Mouse (Mus musculus): ENCODE measurements around the gene Mgst2. TPM values are rescaled to one million over a fixed set of nuclear protein-coding genes. Genes with fewer than 3 reads are reported as not detected.
A peak's percentile ranks its signal among the peaks of the same experiment; 100 is the strongest.

Gene Mgst2
- total RNA-seq, 2 experiments from 2014 or later = not detected

DNA sequence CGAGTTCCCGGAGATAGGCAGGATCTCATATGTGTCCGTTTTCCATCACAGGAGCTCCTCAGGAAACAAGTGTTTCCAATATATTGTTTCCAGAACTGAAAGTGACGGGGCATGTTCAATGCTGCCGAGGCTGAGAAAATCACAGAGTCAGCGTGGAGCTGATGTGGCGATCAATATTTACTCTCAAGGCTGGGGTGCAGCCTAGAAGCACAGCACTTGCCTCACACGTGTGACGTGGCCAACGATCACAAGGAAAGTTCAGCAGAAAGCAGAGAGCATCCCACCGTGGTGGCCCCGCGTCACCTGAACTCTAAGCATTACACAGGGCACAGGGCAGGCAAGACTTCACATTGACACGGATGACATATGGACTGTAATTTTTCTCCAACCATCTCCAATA lies 34.4 kb downstream of the Mgst2 start:
- intact Hi-C loops (cut with DNase I) = no loop called here

GRCm38 (mm10) chr3:51695713-51696112 lies 35.6 kb downstream of the Mgst2 start:
- no peak for DNase-seq (ENCODE audit: low spot score in 2 of 2)
- intact Hi-C loops (cut with DNase I) = no loop called here

More for the DNA sequence above, 34.4 kb downstream of the Mgst2 start:
- DNase-seq (ENCODE audit: low spot score in 2 of 2) = no peak

- DNase-seq (ENCODE audit: low spot score in 2 of 2) = no peak
- intact Hi-C loops (cut with DNase I) = no loop called here
Observed at GRCm38 (mm10) chr3:51697931-51698330, 37.8 kb downstream of the Mgst2 start.

- intact Hi-C loops (cut with DNase I) = loop anchor here (2.0 to 5.0 kb wide), 6 partner anchors 187 to 543 kb away; no protein-coding TSS in a partner anchor
- no peak for DNase-seq (ENCODE audit: low spot score in 2 of 2)
Observed at GRCm38 (mm10) chr3:51700123-51700522, 40.0 kb downstream of the Mgst2 start.

DNA sequence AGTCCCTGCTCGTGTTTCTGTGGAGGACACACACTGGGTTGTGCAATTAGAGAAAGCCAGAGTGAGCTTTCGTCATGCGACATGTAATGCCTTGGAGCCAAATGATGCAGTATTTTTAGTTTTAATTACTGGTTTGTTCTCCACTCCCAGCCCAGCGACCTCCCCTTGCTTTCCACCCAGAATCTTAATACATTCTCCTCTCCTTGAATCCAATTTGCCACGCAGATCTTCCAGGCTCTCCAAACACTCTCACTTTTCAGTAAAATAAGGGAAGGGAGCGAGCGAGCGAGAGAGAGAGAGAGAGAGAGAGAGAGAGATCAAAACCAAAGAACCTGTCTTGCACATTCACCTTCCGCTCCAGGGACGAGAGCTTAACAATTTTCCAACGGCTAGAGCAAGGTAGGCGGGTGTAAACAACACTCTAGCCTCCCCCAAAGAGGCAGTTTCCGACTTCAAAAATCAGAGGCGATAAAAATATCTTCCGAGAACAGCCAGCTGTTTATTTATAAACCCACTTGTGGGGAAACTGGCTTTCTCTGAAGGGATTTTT lies 40.6 kb downstream of the Mgst2 start:
- intact Hi-C loops (cut with DNase I) = loop anchor here (2.0 to 5.0 kb wide), 6 partner anchors 186 to 542 kb away; no protein-coding TSS in a partner anchor
- DNase-seq (ENCODE audit: low spot score in 2 of 2) = peak; percentile 44 to 60

DNA sequence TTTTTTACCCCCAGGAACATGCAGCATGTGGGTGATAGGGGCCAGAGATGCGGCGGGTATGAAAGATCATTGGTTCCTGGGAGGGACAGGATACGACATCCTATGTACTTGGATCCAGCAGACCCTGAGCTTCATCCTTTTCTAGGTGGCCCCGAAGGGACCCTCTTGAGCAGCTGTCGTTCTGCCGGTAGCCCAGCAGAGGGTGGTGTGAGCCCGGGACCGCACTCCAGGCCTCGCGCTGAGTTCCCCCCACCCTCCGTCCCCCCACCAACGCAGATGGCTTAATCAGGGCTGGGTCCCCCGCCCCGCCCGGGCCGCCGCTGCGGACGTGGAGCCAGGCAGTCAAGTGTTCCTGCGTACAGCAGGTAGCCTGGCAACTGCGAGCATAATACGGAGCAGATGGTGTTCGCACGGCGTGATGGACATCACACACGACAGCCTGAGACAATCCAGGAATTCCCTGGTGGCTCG lies 41.2 kb downstream of the Mgst2 start:
- peak; percentile 74 to 75 for DNase-seq (ENCODE audit: low spot score in 2 of 2)
- intact Hi-C loops (cut with DNase I) = loop anchor here (2.0 to 5.0 kb wide), 6 partner anchors 186 to 541 kb away; no protein-coding TSS in a partner anchor

- no peak for DNase-seq (ENCODE audit: low spot score in 2 of 2)
Observed at GRCm38 (mm10) chr3:51701950-51702349, 41.8 kb downstream of the Mgst2 start.

GRCm38 (mm10) chr3:51702701-51703286 lies 42.6 kb downstream of the Mgst2 start:
- DNase-seq (ENCODE audit: low spot score in 2 of 2) = no peak
- intact Hi-C loops (cut with DNase I) = loop anchor here (5.0 kb wide), 4 partner anchors 185 to 400 kb away; no protein-coding TSS in a partner anchor

More at GRCm38 (mm10) chr3:51701950-51702349, 41.8 kb downstream of the Mgst2 start:
- intact Hi-C loops (cut with DNase I) = loop anchor here (2.0 to 5.0 kb wide), 6 partner anchors 185 to 541 kb away; no protein-coding TSS in a partner anchor

GRCm38 (mm10) chr3:51703478-51703877 lies 43.3 kb downstream of the Mgst2 start:
- no peak for DNase-seq (ENCODE audit: low spot score in 2 of 2)
- intact Hi-C loops (cut with DNase I) = loop anchor here (5.0 kb wide), 4 partner anchors 184 to 399 kb away; no protein-coding TSS in a partner anchor

GRCm38 (mm10) chr3:51705220-51705619 lies 45.1 kb downstream of the Mgst2 start:
- intact Hi-C loops (cut with DNase I) = no loop called here

DNA sequence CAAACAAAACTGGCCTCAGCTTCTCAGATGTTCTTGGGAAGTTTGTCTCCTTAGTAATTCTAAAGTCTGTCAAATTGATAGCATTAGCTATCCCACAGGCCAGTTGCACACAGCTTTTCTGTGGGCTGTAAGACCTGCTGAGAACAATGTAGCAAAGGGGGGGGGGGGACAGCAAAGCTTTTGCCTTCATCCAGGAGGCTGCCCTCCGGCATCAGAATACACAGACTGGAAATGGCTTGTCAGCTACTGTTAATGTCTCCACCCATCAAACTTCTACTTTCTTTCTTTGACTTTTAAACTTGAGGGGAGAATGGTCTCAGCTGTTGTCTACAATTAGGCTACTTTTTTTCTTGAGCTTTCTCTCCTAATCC lies 48.2 kb downstream of the Mgst2 start:
- intact Hi-C loops (cut with DNase I) = no loop called here
- DNase-seq (ENCODE audit: low spot score in 2 of 2) = no peak

More at GRCm38 (mm10) chr3:51705220-51705619, 45.1 kb downstream of the Mgst2 start:
- no peak for DNase-seq (ENCODE audit: low spot score in 2 of 2)

DNA sequence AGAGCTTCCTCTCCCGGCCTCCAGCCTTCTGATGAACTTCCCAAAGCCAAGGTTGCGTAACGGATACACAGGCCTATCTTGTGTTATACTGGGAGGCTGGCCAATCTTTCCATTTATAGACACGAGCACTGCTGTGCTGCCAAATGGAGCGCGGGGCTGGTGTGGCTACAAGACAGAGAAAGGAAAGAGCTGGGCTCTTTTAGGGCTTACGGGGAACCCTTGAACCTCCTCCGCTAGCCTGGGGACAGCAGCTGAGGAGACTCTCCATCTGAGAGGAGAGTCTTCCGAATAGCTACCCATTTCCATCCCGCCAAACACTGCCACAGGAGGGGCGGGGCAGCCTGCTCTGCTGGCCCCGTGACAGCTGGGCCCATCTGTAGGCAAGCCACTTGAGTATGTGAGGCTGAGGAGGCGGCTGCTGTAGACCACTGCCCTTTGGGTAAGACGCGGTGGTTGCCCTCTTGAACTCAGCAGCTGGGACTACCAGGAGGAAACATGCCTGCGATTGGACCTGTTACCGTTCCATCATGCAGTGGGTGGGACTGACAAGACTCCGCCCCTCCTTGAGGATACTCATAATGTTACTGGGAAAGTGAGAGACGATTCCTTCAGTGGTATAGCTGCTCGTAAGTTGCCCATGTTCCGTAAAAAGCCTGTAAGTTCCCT lies 48.7 kb downstream of the Mgst2 start:
- intact Hi-C loops (cut with DNase I) = no loop called here
- peak; percentile 76 to 94 for DNase-seq (ENCODE audit: low spot score in 2 of 2)

DNA sequence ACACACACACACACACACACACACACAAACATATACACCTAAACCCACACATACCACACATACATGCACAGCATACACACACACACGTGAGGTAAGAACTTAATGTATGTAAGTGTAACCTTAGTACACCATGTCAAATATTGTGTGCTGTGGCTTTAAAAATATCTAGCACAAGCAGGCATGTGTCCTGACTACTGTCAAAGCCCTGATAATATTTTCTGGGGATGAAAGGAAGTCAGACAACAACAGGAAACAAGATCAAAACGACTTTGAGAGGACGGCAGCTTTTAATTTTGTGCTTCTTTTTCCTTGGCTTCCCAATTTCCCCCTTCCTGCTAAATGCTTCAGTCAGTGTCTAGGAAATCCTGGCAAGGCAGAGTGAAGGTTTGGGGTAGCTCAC lies 52.2 kb downstream of the Mgst2 start:
- no peak for DNase-seq (ENCODE audit: low spot score in 2 of 2)
- intact Hi-C loops (cut with DNase I) = no loop called here

- no peak for DNase-seq (ENCODE audit: low spot score in 2 of 2)
- intact Hi-C loops (cut with DNase I) = no loop called here
Observed at GRCm38 (mm10) chr3:51713233-51713632, 53.1 kb downstream of the Mgst2 start.

GRCm38 (mm10) chr3:51714469-51714868 lies 54.3 kb downstream of the Mgst2 start:
- intact Hi-C loops (cut with DNase I) = no loop called here
- DNase-seq (ENCODE audit: low spot score in 2 of 2) = no peak

GRCm38 (mm10) chr3:51717455-51717854 lies 57.3 kb downstream of the Mgst2 start:
- no peak for DNase-seq (ENCODE audit: low spot score in 2 of 2)
- intact Hi-C loops (cut with DNase I) = no loop called here

GRCm38 (mm10) chr3:51717909-51718308 lies 57.7 kb downstream of the Mgst2 start:
- intact Hi-C loops (cut with DNase I) = no loop called here
- DNase-seq (ENCODE audit: low spot score in 2 of 2) = no peak

DNA sequence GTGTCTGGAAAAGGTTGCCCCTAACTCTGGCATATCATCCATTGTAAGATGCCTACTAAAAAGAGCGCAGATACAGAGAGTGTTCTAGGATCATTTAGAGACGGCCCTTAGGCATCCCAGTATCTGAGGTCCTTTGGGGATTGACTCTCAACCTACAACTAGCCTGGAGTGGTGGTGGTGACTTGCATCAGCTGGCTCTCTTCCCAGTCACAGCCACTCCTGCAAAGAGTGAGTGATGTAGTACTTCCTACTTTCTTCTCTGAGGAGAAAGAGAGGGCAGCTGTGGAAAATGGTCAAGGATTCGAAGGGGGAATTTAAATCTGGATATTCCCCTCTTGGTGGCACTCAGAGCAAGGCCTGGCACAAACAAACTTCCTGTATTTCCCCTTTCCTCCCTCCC lies 59.2 kb downstream of the Mgst2 start:
- peak in 1 of 2 experiments; percentile 22 for DNase-seq (ENCODE audit: low spot score in 2 of 2)
- intact Hi-C loops (cut with DNase I) = no loop called here

GRCm38 (mm10) chr3:51719982-51720381 lies 59.8 kb downstream of the Mgst2 start:
- intact Hi-C loops (cut with DNase I) = no loop called here
- DNase-seq (ENCODE audit: low spot score in 2 of 2) = peak in 1 of 2 experiments; percentile 29

DNA sequence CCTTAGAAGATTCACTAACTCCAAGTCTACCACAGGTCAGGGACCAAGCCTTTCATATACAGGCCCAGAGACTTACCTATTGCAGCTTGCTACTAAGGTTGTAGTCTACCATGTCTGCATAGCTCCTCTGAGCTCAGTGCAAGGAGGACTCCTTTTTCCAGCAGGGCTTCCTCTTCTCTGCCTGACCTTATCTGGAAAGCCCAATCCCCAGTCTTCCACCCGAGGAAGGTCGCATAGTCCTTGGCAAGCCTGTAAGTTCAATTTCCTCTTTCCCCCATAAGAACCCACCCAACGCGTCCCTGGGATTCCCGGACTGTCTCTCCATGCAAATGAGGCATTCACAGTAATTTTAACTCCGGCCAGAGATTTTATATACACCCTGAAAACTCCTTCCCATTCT lies 66.1 kb downstream of the Mgst2 start:
- DNase-seq (ENCODE audit: low spot score in 2 of 2) = no peak
- intact Hi-C loops (cut with DNase I) = no loop called here

- DNase-seq (ENCODE audit: low spot score in 2 of 2) = no peak
- intact Hi-C loops (cut with DNase I) = no loop called here
Observed at GRCm38 (mm10) chr3:51727487-51727886, 67.3 kb downstream of the Mgst2 start.
